ENCODE assay signal across 19 mouse cellular contexts in the genomic region with DNA sequence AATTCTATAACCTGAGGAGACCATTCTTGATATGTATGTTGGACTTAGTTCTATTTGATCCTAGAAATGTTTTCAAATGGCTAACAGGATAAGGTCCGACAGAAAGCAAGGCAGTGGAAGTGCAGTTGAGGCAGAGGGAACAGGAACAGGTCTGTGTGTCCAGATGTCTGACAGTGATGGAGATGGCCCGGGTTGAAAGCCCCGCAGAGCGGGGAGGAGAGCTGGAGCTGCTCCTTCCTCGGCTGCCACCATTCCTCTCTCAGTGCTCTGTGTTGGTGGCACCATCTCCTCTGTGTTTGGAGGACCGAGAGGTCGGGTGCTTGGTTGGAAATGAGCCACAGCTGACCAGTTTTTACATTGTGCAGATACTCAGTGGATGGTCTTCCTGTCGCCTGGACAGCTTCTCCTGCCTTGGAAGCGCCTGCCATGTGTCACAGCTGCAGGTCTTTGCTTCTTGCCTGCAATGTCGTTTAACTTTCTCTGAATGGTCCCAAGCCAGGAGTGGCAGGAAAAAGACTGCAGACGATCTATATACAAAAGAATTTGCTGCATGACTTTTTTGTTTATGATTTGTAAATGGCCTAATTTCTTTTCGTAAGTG.
DNase-seq lines count a peak whose midpoint lies in the region; ATAC-seq lines count a peak whose summit lies in the region.
"Had no signal": no experiment of that assay in that cellular context is flagged by ENCODE, and none has a peak within 500 bp of the region (broad histone marks: within the 10 kb centered on the region; RNA-seq: fewer than 3 reads in every experiment).

No protein-coding gene starts in this region.

- H3K27ac ChIP-seq in heart, embryonic 13.5 days (replicated peaks), result 0 out of 2 replicates have a peak overlapping the region, but pooled peaks have one; percentile 2
- H3K27ac ChIP-seq in hindbrain, embryonic 16.5 days (ENCODE audit: low read depth, low read length), result no peak overlapping the region
- H3K27ac ChIP-seq in hindbrain, embryonic 10.5 days, result no peak overlapping the region
- no peak overlapping the region for H3K27ac ChIP-seq in intestine, embryonic 15.5 days
- no peak overlapping the region for H3K27ac ChIP-seq in neural tube, embryonic 15.5 days (replicated peaks)
- H3K27ac ChIP-seq: forebrain, embryonic 12.5 days; layer of hippocampus, adult 2 months; liver, embryonic 14.5 days; midbrain, embryonic 15.5 days had no signal

- peak overlapping the region; percentile 39 for H3K4me2 ChIP-seq in heart, embryonic 13.5 days
- 0 out of 2 replicates have a peak overlapping the region, but pooled peaks have one; percentile 6 for H3K4me2 ChIP-seq in hindbrain, embryonic 16.5 days (ENCODE audit: low read length)
- H3K4me2 ChIP-seq in intestine, embryonic 15.5 days (replicated peaks), result peak overlapping the region; percentile 27
- no peak overlapping the region; the same call in 1 of the 2 replicates for H3K4me2 ChIP-seq in neural tube, embryonic 15.5 days
- H3K4me2 ChIP-seq: forebrain, embryonic 12.5 days; midbrain, embryonic 15.5 days had no signal

- H3K4me1 ChIP-seq in heart, embryonic 13.5 days, result peaks cover 35% of the 10 kb centered on the region
- peaks cover 12% of the 10 kb centered on the region for H3K4me1 ChIP-seq in hindbrain, embryonic 16.5 days (ENCODE audit: control insufficient read depth, insufficient read depth, low read depth, low read length)
- H3K4me1 ChIP-seq in hindbrain, embryonic 10.5 days (replicated peaks), result peaks cover 16% of the 10 kb centered on the region
- H3K4me1 ChIP-seq in intestine, embryonic 15.5 days (replicated peaks), result 0 out of 2 replicates have a peak, but pooled peaks cover 4% of the 10 kb centered on the region
- peaks cover 18% of the 10 kb centered on the region for H3K4me1 ChIP-seq in neural tube, embryonic 15.5 days
- H3K4me1 ChIP-seq: midbrain, embryonic 15.5 days had no signal

- no peaks in the 10 kb centered on the region for H3K36me3 ChIP-seq in heart, embryonic 13.5 days
- H3K36me3 ChIP-seq in hindbrain, embryonic 16.5 days (ENCODE audit: control insufficient read depth, insufficient read depth, low read length), result no peaks in the 10 kb centered on the region
- H3K36me3 ChIP-seq in hindbrain, embryonic 10.5 days, result 0 out of 2 replicates have a peak, but pooled peaks cover 3% of the 10 kb centered on the region
- H3K36me3 ChIP-seq in intestine, embryonic 15.5 days, result no peaks in the 10 kb centered on the region
- no peaks in the 10 kb centered on the region for H3K36me3 ChIP-seq in neural tube, embryonic 15.5 days
- H3K36me3 ChIP-seq: forebrain, embryonic 12.5 days; midbrain, embryonic 15.5 days had no signal

- ATAC-seq in heart, embryonic 13.5 days (ENCODE audit: extremely low read depth, insufficient number of reproducible peaks, low FRiP score, low TSS enrichment), result no peak
- 0 out of 2 replicates have a peak, but pooled peaks have one; percentile 31 for ATAC-seq in hindbrain, embryonic 16.5 days
- ATAC-seq in intestine, embryonic 15.5 days, result peak; percentile 45; the same call in 1 of the 2 replicates
- ATAC-seq in neural tube, embryonic 15.5 days (ENCODE audit: low FRiP score), result peak; percentile 21; the same call in 1 of the 2 replicates
- ATAC-seq: midbrain, embryonic 15.5 days had no signal

- WGBS in heart, embryonic 13.5 days, result 25% methylated on average over 12 of the region's 12 CpGs
- 50% methylated on average over 12 of the region's 12 CpGs for WGBS in hindbrain, embryonic 16.5 days
- WGBS in hindbrain, embryonic 10.5 days, result 73% methylated on average over 12 of the region's 12 CpGs
- WGBS in intestine, embryonic 15.5 days, result 39% methylated on average over 12 of the region's 12 CpGs
- 45% methylated on average over 12 of the region's 12 CpGs for WGBS in neural tube, embryonic 15.5 days

- no peaks in the 10 kb centered on the region for H3K27me3 ChIP-seq in heart, embryonic 13.5 days (replicated peaks)
- no peaks in the 10 kb centered on the region for H3K27me3 ChIP-seq in hindbrain, embryonic 16.5 days (replicated peaks; ENCODE audit: control insufficient read depth, insufficient read depth, low read length)
- H3K27me3 ChIP-seq in hindbrain, embryonic 10.5 days (ENCODE audit: insufficient read depth, poor library complexity, severe bottlenecking), result no peaks in the 10 kb centered on the region
- H3K27me3 ChIP-seq in intestine, embryonic 15.5 days (replicated peaks), result no peaks in the 10 kb centered on the region
- no peaks in the 10 kb centered on the region for H3K27me3 ChIP-seq in neural tube, embryonic 15.5 days (replicated peaks)
- H3K27me3 ChIP-seq: forebrain, embryonic 12.5 days; midbrain, embryonic 15.5 days had no signal

- H3K9ac ChIP-seq in heart, embryonic 13.5 days, result no peak overlapping the region
- H3K9ac ChIP-seq in hindbrain, embryonic 16.5 days (ENCODE audit: low read depth, low read length), result no peak overlapping the region
- no peak overlapping the region for H3K9ac ChIP-seq in intestine, embryonic 15.5 days
- H3K9ac ChIP-seq in neural tube, embryonic 15.5 days (replicated peaks), result no peak overlapping the region
- H3K9ac ChIP-seq: forebrain, embryonic 12.5 days; liver, embryonic 14.5 days; midbrain, embryonic 15.5 days had no signal

- no peak for DNase-seq in heart, adult 8-10 months (ENCODE audit: low spot score)
- DNase-seq in hindbrain, embryonic 10.5 days (ENCODE audit: low spot score), result no peak
- no peak for DNase-seq in urinary bladder, postnatal 4 days (ENCODE audit: low spot score in 2 of 2)
- DNase-seq: adrenal gland, adult 2 months; cerebellum, adult 9-10 months; heart, postnatal 36 days; kidney, adult 2 months; kidney, postnatal 14 days; lung, postnatal 36 days; retina, postnatal 1 day had no signal

- H3K4me3 ChIP-seq in heart, embryonic 13.5 days, result no peak overlapping the region
- H3K4me3 ChIP-seq in hindbrain, embryonic 16.5 days (ENCODE audit: low read length), result no peak overlapping the region
- H3K4me3 ChIP-seq in hindbrain, embryonic 10.5 days, result no peak overlapping the region
- no peak overlapping the region for H3K4me3 ChIP-seq in intestine, embryonic 15.5 days (replicated peaks)
- no peak overlapping the region for H3K4me3 ChIP-seq in neural tube, embryonic 15.5 days (replicated peaks)
- H3K4me3 ChIP-seq: forebrain, embryonic 12.5 days; layer of hippocampus, adult 2 months; midbrain, embryonic 15.5 days; myocyte had no signal

- 0 out of 2 replicates have a peak, but pooled peaks cover 4% of the 10 kb centered on the region for H3K9me3 ChIP-seq in heart, embryonic 13.5 days
- no peaks in the 10 kb centered on the region for H3K9me3 ChIP-seq in hindbrain, embryonic 16.5 days (ENCODE audit: control insufficient read depth, low read length)
- H3K9me3 ChIP-seq in hindbrain, embryonic 10.5 days, result peaks cover 6% of the 10 kb centered on the region; the same call in 1 of the 2 replicates
- H3K9me3 ChIP-seq in intestine, embryonic 15.5 days, result no peaks in the 10 kb centered on the region
- no peaks in the 10 kb centered on the region for H3K9me3 ChIP-seq in neural tube, embryonic 15.5 days (replicated peaks)
- H3K9me3 ChIP-seq: forebrain, embryonic 12.5 days; midbrain, embryonic 15.5 days had no signal
